Mouse (Mus musculus) small intestine, adult 2 months (tissue): ENCODE measurements around the gene Tmem132d. TPM values are rescaled to one million over a fixed set of nuclear protein-coding genes. Genes with fewer than 3 reads are reported as not detected.

ENCODE experiments used
- H3K27ac ChIP-seq: fragments of 200-500 bp; 2 replicates; pipeline ENCODE4 v1.5.1; 2012; ENCODE audit warnings: low read depth, low read length, control low read depth, inconsistent platforms; ENCODE audit not compliant: insufficient read depth
- H3K27me3 ChIP-seq: fragments of 200-500 bp; 2 replicates; pipeline ENCODE4 v1.6.1; 2012; ENCODE audit warnings: mild to moderate bottlenecking, moderate library complexity, low read length, inconsistent platforms; ENCODE audit not compliant: control insufficient read depth, insufficient read depth
- H3K36me3 ChIP-seq: fragments of 200-500 bp; 2 replicates; pipeline ENCODE4 v1.6.1; 2012; ENCODE audit warnings: mild to moderate bottlenecking, low read length, control low read depth, inconsistent platforms; ENCODE audit not compliant: control insufficient read depth, insufficient read depth
- H3K4me1 ChIP-seq: fragments of 200-500 bp; 2 replicates; pipeline ENCODE4 v1.6.1; 2012; ENCODE audit warnings: low read length, inconsistent platforms, mixed read lengths; ENCODE audit not compliant: control insufficient read depth, insufficient read depth, insufficient read length
- H3K4me3 ChIP-seq: fragments of 200-500 bp; 2 replicates; pipeline ENCODE4 v1.5.1; 2012; ENCODE audit warnings: low read depth, mild to moderate bottlenecking, control low read depth, inconsistent platforms, low read length, moderate library complexity
- CTCF ChIP-seq: fragments of 200-500 bp; IDR thresholded peaks from 2 replicates; pipeline ENCODE4 v1.5.1; 2012; ENCODE audit warnings: low read depth, mild to moderate bottlenecking, control low read depth, inconsistent platforms, low read length, moderate library complexity, mixed read lengths; ENCODE audit not compliant: insufficient replicate concordance, insufficient read length; ENCODE audit errors: extremely low read depth
- POLR2A ChIP-seq: fragments of 200-500 bp; IDR thresholded peaks from 2 replicates; pipeline ENCODE4 v1.6.1; 2012; ENCODE audit warnings: low read depth, mild to moderate bottlenecking, control low read depth, inconsistent platforms, low read length, moderate library complexity
- WGBS: fragments of 180-500 bp; shearing (Covaris S2); methylation state at CpG from one replicate; pipeline ENCODE4 v1.1.7; 2018; 5-methylcytosine and 5-hydroxymethylcytosine counted together
- polyA plus RNA-seq: library from polyadenylated mRNA; depleted of rRNA; stranded (reverse); fragments of >200 nt; gene quantifications from 2 replicates; pipeline ENCODE4 v1.2.3, GENCODE M21; 2012

The Tmem132d gene
- polyA plus RNA-seq, 1 experiment, result 0.15 TPM

DNA sequence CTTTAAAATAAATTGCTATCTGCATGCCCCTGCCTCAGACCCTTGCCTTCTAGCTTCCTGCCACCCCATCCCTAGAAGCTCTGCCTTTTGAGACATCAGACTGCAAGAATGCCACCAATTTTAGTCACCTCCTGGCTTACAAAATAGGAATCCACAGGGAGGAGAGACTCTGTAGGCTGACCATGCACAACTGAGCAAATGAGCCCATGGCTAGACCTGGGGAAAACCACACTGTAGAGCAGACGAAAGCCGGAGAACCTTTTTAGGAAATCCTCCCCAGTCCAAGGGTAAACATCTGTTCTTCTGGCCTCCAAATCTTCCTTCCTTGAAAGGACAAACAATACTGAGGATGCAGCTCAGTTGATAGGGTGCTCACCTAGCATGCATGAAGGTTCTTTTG is 130.5 kb downstream of the Tmem132d start:
- H3K27me3 ChIP-seq, result no peaks in the 10 kb centered on the region
- H3K36me3 ChIP-seq, result no peaks in the 10 kb centered on the region
- H3K4me1 ChIP-seq, result no peaks in the 10 kb centered on the region
- no peak for TF ChIP-seq CTCF
- no peak for TF ChIP-seq POLR2A
- WGBS, result 67% methylated on average over 2 of the region's 2 CpGs
- no peak overlapping the region for H3K4me3 ChIP-seq
- no peak overlapping the region for H3K27ac ChIP-seq

DNA sequence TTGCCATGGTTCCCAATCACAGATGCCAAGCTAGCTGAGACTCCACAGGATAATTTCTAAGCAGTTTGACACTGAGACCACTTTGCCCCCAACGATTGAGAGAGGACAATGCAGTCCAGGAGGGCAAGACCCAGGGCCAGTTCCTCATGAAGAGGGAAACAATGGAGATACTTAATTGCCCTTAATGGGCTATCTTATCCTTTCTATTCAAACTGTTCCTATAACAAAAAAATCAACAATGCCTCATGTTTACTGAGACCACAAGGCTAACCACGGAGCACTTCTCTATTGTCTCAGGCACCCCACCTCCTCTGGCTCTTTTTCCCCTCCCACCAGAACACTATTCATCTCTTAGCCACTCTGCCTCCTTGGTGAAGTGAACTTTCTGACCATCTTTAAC is 141.7 kb downstream of the Tmem132d start:
- Histone ChIP-seq H3K4me1 (no peaks in the 10 kb centered on the region), H3K4me3 (no peak overlapping the region), H3K36me3 (no peaks in the 10 kb centered on the region), H3K27ac (no peak overlapping the region), H3K27me3 (no peaks in the 10 kb centered on the region)
- 18% methylated on average over 2 of the region's 2 CpGs for WGBS
- TF ChIP-seq CTCF (no peak), POLR2A (no peak)

DNA sequence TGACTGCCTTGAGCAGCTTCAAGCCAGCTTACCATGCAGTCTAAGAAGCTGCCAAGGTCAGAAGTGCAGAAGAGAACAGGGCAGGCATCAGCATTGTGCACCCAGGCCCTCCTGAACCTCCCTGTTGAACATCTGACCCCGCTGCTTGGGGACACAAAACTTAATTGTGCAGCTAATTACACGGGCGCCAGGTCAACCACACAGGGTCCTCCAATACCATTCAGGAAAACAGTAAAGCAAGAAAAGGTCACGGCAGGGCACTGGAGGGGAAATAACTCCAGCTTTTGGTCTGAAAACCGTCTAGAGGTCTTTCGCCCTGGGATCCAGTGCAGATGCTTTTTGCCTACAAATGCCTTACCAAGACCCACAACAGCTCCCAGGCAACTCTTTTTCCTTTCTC is 159.6 kb downstream of the Tmem132d start:
- no peak for TF ChIP-seq CTCF
- Histone ChIP-seq H3K4me3 (no peak overlapping the region), H3K4me1 (no peaks in the 10 kb centered on the region), H3K27ac (no peak overlapping the region), H3K36me3 (no peaks in the 10 kb centered on the region), H3K27me3 (no peaks in the 10 kb centered on the region)
- 69% methylated on average over 6 of the region's 6 CpGs for WGBS

DNA sequence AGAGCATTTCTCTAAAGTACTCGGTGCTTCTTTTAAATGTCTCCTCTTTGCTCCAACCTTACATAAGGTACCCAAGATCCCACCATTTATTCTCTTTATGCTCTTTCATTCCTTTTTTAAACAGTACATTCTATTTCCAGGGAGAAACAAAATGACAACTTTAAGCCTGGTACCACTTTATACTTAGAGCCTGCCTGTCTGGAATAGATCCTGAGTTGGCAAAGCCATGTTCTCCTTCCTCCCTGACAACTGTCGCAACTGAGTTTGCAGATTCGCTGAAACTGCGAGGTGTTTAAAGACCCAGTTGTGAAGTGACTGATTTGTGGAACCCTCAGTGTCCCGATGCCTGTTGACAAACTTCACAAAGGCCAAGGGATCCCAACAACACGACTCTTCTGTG is 165.5 kb downstream of the Tmem132d start:
- TF ChIP-seq POLR2A (no peak), CTCF (no peak)
- Histone ChIP-seq H3K27ac (no peak overlapping the region), H3K4me1 (no peaks in the 10 kb centered on the region), H3K27me3 (no peaks in the 10 kb centered on the region), H3K36me3 (no peaks in the 10 kb centered on the region), H3K4me3 (no peak overlapping the region)
- WGBS, result 87% methylated on average over 6 of the region's 6 CpGs

DNA sequence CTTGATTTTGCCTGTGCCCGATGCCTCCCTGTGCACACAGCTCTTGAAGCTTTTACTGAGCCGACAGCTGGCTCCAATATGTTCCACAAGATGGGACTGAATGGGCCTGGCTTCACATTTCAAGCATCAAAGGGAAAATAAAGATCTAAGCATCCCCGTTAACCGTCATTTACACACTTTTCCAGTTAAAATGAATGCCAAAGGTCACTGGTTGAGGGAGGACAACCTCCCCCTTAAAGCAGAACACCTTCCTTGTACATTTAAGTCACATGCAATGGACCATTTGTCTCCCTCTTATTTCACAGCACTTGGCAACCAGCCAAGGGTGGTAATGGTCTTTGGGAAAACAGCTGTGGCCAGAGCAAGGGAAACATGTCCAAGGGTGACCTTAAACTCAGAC is 188.7 kb downstream of the Tmem132d start:
- 80% methylated on average over 4 of the region's 4 CpGs for WGBS
- TF ChIP-seq CTCF (no peak), POLR2A (no peak)
- Histone ChIP-seq H3K27ac (no peak overlapping the region), H3K36me3 (no peaks in the 10 kb centered on the region), H3K27me3 (no peaks in the 10 kb centered on the region), H3K4me3 (no peak overlapping the region), H3K4me1 (no peaks in the 10 kb centered on the region)

DNA sequence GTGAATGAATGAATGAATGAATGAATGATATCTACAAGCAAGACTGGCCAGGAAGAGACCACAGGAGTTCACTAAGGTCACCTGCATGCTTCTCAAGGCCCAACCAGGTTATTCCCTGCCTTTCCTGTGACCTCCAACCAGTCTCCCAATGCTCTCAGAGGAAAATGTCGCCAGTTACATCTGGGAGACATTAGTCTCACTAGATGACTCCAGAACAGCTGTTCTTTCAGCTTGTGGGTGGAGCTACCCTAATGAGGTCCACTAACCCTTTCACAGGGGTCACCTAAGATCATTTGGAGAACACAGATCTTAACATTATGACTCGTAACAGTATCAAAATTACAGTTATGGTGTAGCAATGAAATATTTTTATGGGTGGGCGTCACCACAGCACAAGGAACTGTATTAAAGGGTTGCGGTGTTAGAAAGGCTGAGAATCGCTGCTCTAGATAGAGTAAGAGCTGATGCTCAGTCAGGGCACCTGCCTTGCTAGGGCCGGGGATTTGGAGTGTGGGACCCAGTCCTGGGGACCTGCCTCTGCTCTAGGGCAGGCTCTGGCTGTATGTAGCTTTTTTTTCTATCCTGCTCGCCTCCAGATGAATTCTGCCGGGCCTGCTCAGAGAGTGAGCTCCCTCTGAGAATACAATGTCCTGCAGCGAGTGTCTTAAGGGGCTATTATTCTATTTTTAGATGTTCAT is 196.1 kb downstream of the Tmem132d start:
- no peaks in the 10 kb centered on the region for H3K36me3 ChIP-seq
- no peak overlapping the region for H3K4me3 ChIP-seq
- no peaks in the 10 kb centered on the region for H3K4me1 ChIP-seq
- TF ChIP-seq CTCF, result no peak
- TF ChIP-seq POLR2A, result no peak
- 63% methylated on average over 9 of the region's 9 CpGs for WGBS
- H3K27ac ChIP-seq, result no peak overlapping the region
- H3K27me3 ChIP-seq, result no peaks in the 10 kb centered on the region

DNA sequence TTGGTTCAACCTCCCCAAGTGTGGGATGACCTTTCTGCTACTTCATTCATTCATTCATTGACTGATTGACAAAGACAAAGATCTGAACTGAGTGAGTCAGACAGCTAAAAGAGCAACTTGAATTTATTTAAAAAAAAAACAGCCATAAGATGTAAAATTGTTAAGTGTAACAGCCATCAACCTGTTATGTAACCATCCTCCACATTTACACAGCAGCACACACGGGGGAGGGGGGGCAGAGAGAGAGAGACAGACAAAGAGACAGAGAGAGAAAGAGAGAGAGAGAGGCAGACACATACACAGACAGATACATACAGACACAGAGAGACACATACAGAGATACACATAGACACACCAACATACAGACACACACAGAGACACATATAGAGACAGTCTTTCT is 197.3 kb downstream of the Tmem132d start:
- Histone ChIP-seq H3K27me3 (no peaks in the 10 kb centered on the region), H3K4me3 (no peak overlapping the region), H3K36me3 (no peaks in the 10 kb centered on the region), H3K4me1 (no peaks in the 10 kb centered on the region), H3K27ac (no peak overlapping the region)
- TF ChIP-seq CTCF (no peak), POLR2A (no peak)
- WGBS, result 31% methylated on average over 1 of the region's 1 CpGs
